Mouse (Mus musculus) C2C12 (cell line): ENCODE data around the gene Atrnl1. TPM values are rescaled to one million over a fixed set of nuclear protein-coding genes. Genes with fewer than 3 reads are reported as not detected.

Experiments
- H3K27me3 ChIP-seq: one replicate; pipeline ENCODE4 v1.6.1; 2011; ENCODE audit not compliant: control insufficient read depth, insufficient read depth, insufficient read length
- H3K36me3 ChIP-seq: one replicate; pipeline ENCODE4 v1.6.1; 2011; ENCODE audit not compliant: control insufficient read depth, insufficient read depth
- H3K4me3 ChIP-seq: one replicate; pipeline ENCODE4 v1.5.1; 2011; ENCODE audit warnings: mild to moderate bottlenecking, control low read depth; ENCODE audit not compliant: poor library complexity, insufficient read depth, severe bottlenecking
- H3K79me2 ChIP-seq: one replicate; pipeline ENCODE4 v1.6.1; 2011; ENCODE audit not compliant: control insufficient read depth, insufficient read depth
- H3K79me3 ChIP-seq: one replicate; pipeline ENCODE4 v1.6.1; 2011; ENCODE audit warnings: low read depth, control low read depth
- H3ac ChIP-seq: one replicate; pipeline ENCODE3; 2011; ENCODE audit warnings: low read depth; ENCODE audit not compliant: control insufficient read depth, insufficient read length
- CEBPB ChIP-seq: IDR thresholded peaks from one replicate; pipeline ENCODE4 v1.6.1; 2011; ENCODE audit warnings: low read depth, mild to moderate bottlenecking, control low read depth, moderate library complexity
- CTCF ChIP-seq: IDR thresholded peaks from one replicate; pipeline ENCODE4 v1.5.1; 2011; ENCODE audit not compliant: control insufficient read depth, insufficient read depth, insufficient read length
- FOSL1 ChIP-seq: IDR thresholded peaks from one replicate; pipeline ENCODE4 v1.8.0; 2011; ENCODE audit warnings: mild to moderate bottlenecking, low read length; ENCODE audit not compliant: poor library complexity, insufficient read depth, severe bottlenecking
- MAX ChIP-seq: IDR thresholded peaks from one replicate; pipeline ENCODE4 v1.6.1; 2011; ENCODE audit warnings: mild to moderate bottlenecking, control low read depth
- MYOD1 ChIP-seq: IDR thresholded peaks from one replicate; pipeline ENCODE4 v1.6.1; 2011; ENCODE audit warnings: low read depth; ENCODE audit not compliant: control insufficient read depth, insufficient read length
- MYOG ChIP-seq: IDR thresholded peaks from one replicate; pipeline ENCODE4 v1.6.1; 2011; ENCODE audit not compliant: control insufficient read depth, insufficient read length; ENCODE audit errors: extremely low read depth
- USF1 ChIP-seq: IDR thresholded peaks from one replicate; pipeline ENCODE4 v1.6.1; 2011; ENCODE audit warnings: low read depth, mild to moderate bottlenecking, control low read depth, moderate library complexity
- polyA plus RNA-seq: library from polyadenylated mRNA; unstranded; fragments of >200 nt; fragmentation: generic; extraction: Trizol; gene quantifications from one replicate; pipeline ENCODE4 v1.2.1, GENCODE M21; 2012; ENCODE audit warnings: missing spikeins

Gene Atrnl1
- polyA plus RNA-seq, 1 experiment, result 3.3 TPM

DNA sequence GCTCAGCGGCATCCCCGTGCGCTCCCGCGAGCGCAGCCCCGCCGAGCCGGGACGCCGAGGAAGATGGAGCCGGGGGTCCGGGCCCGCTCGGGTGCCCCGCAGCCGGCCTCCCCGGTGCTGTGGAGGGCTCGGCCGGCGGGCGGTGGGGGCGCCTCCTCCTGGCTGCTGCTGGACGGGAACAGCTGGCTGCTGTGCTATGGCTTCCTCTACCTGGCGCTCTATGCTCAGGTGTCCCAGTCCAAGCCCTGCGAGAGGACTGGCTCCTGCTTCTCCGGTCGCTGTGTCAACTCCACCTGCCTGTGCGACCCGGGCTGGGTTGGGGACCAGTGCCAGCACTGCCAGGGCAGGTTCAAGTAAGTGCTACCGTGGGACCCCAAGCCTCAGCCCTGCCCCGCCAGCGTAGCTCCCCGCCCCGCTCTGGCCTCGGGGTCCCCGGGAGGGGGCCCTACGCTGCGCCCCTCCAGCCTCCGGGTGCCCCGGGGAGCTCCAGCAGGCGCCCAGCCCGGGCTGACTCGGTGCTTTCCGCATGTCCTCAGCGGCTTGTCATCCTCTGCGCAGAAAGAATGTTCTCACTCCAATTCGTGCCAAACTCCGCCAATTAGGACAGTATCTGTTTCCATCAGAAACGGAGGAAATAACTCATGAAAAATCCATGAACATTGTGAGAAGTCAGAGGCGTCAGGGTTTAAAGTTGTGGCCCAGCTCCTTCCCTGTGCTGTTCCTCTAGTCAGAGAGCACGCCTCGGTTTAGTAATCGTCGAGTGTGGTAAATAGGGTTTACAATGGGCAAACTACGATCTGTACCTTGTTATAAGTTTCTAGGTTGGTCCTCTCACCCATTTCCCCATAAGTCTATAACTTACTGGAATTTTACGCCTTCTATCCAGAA lies 701 bp downstream of the Atrnl1 start:
- Histone ChIP-seq H3ac (peak overlapping the region; percentile 73), H3K27me3 (no peaks in the 10 kb centered on the region), H3K79me2 (no peaks in the 10 kb centered on the region), H3K36me3 (no peaks in the 10 kb centered on the region), H3K4me3 (peak overlapping the region; percentile 55), H3K79me3 (no peaks in the 10 kb centered on the region)
- TF ChIP-seq CTCF (peak; percentile 45), FOSL1 (no peak)

DNA sequence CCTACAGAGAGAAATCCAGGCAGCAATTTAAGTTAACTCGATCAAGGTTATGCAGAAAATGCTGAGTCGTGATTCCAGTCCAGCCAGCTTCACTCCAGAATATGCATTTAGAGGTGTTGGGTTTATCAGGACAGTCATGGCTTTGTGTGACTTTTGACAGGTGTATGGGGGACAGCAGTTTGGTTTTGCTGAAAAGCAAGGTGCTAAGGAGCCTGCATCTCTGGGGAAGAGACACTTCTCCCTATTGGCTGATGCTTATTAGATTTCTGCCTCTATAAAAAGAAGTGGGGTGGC lies 1.3 kb downstream of the Atrnl1 start:
- Histone ChIP-seq H3K79me2 (no peaks in the 10 kb centered on the region), H3K4me3 (peak overlapping the region; percentile 55), H3K36me3 (no peaks in the 10 kb centered on the region), H3K27me3 (no peaks in the 10 kb centered on the region), H3ac (no peak overlapping the region), H3K79me3 (no peaks in the 10 kb centered on the region)
- no peak for TF ChIP-seq MYOD1
- no peak for TF ChIP-seq MYOG
- TF ChIP-seq CTCF, result no peak
- no peak for TF ChIP-seq MAX
- TF ChIP-seq CEBPB, result no peak
- TF ChIP-seq FOSL1, result no peak
- TF ChIP-seq USF1, result no peak

DNA sequence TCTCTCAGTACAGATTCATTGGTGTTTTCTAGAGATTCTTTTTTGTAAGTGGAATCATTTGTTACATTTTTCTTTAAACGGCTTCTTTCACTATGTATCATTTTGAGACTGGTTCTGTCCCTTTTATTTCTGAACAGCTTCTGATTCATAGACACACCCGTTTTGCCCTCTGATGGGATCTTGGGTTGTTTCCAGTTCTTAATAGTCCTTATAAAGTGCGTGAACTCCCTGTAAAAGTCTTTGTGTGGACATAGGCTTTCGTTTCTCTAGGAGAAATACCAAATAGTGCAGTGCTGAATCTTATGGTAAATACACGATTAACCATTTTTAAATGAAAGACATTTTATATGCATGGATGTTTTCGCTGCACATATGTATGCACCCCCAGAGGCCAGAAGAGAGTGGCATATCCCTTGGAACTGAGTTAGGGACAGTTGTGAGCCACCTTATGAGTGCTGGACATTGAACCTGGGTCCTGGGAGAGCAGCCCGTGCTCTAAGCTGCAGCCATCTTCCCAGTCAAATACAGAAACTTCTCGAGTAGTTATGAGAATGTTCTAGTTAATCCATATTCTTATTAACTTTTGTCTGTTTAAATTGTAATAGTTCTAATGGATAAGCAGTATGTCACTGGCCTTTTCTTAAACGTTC lies 5.3 kb downstream of the Atrnl1 start:
- no peaks in the 10 kb centered on the region for H3K79me3 ChIP-seq
- no peak overlapping the region for H3ac ChIP-seq
- H3K79me2 ChIP-seq, result no peaks in the 10 kb centered on the region
- TF ChIP-seq MAX (no peak), CEBPB (no peak), FOSL1 (no peak), MYOG (no peak), CTCF (no peak), USF1 (no peak), MYOD1 (no peak)
- no peaks in the 10 kb centered on the region for H3K27me3 ChIP-seq
- no peak overlapping the region for H3K4me3 ChIP-seq
- no peaks in the 10 kb centered on the region for H3K36me3 ChIP-seq

DNA sequence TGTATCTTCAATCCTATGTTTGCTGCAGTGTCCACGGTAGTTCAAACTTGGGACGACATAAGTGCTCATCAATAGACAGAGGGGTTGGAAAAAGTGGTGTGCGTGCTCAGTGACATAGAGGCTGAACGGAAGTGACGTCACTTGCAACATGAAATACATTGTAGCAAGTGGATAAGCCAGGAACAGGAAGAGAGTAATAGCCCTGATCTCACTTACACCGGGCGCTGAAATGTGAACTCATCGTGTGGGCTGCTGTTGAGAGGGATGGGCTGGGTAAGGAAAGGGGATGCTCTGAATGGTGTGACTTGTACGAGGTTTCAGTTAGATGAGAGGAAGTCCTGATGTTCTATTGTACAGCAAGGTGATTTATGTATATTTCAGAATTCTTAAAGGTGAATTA lies 8.3 kb downstream of the Atrnl1 start:
- no peaks in the 10 kb centered on the region for H3K79me3 ChIP-seq
- no peaks in the 10 kb centered on the region for H3K27me3 ChIP-seq
- H3K79me2 ChIP-seq, result no peaks in the 10 kb centered on the region
- TF ChIP-seq MAX (no peak), CEBPB (no peak), FOSL1 (no peak), USF1 (no peak), CTCF (no peak), MYOD1 (no peak), MYOG (no peak)
- no peaks in the 10 kb centered on the region for H3K36me3 ChIP-seq
- H3ac ChIP-seq, result no peak overlapping the region
- no peak overlapping the region for H3K4me3 ChIP-seq

DNA sequence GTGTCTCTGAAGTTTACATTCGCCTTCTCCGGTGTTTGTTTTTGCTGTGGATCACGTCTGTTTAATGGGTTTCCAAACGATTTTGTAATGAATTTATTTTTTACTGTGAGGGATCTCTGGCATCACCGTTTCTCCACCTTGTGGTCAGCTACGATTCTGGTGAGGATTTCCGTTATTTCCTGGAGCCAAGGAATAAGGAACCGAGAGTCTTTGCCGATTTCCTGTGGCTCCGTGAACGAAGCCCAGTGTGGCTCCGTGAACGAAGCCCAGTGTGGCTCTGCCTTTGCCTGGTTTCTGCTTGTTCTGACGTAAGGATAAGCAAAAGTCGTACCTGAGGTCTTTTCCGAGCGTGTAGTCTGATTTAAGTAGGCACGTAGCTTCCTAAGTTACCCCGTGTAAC lies 11.0 kb downstream of the Atrnl1 start:
- H3K4me3 ChIP-seq, result no peak overlapping the region
- H3K27me3 ChIP-seq, result no peaks in the 10 kb centered on the region
- H3K79me2 ChIP-seq, result no peaks in the 10 kb centered on the region
- H3K36me3 ChIP-seq, result no peaks in the 10 kb centered on the region
- H3ac ChIP-seq, result no peak overlapping the region
- TF ChIP-seq CTCF, result no peak
- no peak for TF ChIP-seq CEBPB
- no peak for TF ChIP-seq USF1
- TF ChIP-seq MAX, result no peak
- no peak for TF ChIP-seq FOSL1
- no peak for TF ChIP-seq MYOD1
- no peak for TF ChIP-seq MYOG
- H3K79me3 ChIP-seq, result peaks cover under 1% of the 10 kb centered on the region

DNA sequence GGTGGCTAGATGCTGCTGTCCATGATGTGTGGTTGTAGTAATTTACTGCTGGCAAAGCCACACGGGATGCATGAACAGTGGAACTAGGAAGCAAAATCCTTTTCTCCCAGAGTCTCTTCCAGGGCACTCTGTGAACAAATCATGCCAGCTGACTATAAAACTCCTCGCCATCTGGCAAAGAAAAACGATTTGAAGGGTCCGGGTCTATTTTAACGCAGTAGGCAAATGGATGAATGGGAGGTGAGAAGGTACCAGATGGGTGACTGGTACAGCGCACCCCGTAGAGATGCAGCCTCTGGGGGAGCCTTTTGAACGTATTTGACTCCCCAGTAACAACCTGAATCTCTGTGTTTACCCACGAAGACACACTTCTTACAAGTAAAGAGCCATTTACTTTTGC lies 14.9 kb downstream of the Atrnl1 start:
- H3K79me2 ChIP-seq, result no peaks in the 10 kb centered on the region
- peaks cover 2% of the 10 kb centered on the region for H3K79me3 ChIP-seq
- no peak overlapping the region for H3K4me3 ChIP-seq
- no peak overlapping the region for H3ac ChIP-seq
- H3K27me3 ChIP-seq, result no peaks in the 10 kb centered on the region
- H3K36me3 ChIP-seq, result no peaks in the 10 kb centered on the region
- TF ChIP-seq FOSL1 (no peak), CEBPB (no peak), MYOD1 (no peak), USF1 (no peak), MAX (no peak), CTCF (no peak), MYOG (no peak)
